Comparison of ENCODE assay signal across 8 mouse cellular contexts in the genomic region with DNA sequence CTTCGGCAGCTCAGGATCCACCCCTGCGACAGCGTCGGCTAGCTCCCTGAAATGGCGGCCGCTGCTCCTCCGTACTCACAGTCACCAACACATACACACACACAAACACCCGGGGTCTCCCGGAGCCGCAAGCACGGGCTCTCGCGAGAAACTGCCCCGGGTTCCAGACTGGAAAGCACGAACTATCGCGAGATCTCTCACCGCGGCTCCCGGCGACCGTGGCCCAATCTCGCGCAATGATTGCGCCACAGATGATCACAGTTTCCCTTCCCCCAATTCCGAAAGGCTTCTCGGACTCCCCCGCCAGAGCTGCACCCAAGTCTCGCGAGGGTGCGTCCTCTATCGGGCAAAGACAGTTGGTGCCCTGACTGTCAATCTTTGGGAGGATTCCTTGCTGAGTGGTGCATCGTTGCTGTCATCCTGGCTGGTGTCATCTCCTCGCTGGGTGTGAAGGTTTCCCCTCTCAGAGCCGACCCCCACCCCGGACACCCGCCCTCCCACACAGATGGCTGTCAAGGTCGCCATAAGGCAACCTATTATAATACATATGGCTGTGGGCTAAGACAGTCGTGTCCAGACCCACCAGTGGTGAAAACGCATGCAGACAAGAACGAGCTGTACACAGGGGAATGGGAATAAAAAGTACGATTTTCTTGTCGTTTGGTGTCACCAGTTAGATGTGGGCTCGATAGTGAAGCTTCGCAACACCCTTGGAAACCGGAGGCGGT. TPM values are rescaled to one million over a fixed set of nuclear protein-coding genes. Genes with fewer than 3 reads are reported as not detected.
DNase-seq lines count a peak whose midpoint lies in the region; ATAC-seq and TF ChIP-seq lines count a peak whose summit lies in the region.

A gene (minus strand): TSS at position 145 of the 728 bp plus-strand sequence.

- DNase-seq in ES-E14 (ENCODE audit: low read depth, low spot score) = peak; percentile 99
- peak; percentile 100 for DNase-seq in cerebellum, adult 11-12 months
- DNase-seq in heart, postnatal 36 days = peak; percentile 100
- DNase-seq in layer of hippocampus, adult 2 months (ENCODE audit: low spot score in 2 of 2) = peak; percentile 100
- DNase-seq in lung, embryonic 14.5 days = peak; percentile 100
- peak; percentile 100 for DNase-seq in thymus, adult 2 months

- H3K4me1 ChIP-seq in ES-E14 (ENCODE audit: control insufficient read depth in 2 of 2, insufficient read depth in 2 of 2, low read length in 2 of 2, poor library complexity in 1 of 2) = peaks cover 0 to 2% of the 10 kb centered on the region in 2 experiments; a peak in 2 of 4 replicates
- peaks cover 25% of the 10 kb centered on the region for H3K4me1 ChIP-seq in forebrain, embryonic 16.5 days (replicated peaks; ENCODE audit: control insufficient read depth, insufficient read depth, low read length)
- H3K4me1 ChIP-seq in lung, embryonic 14.5 days (ENCODE audit: insufficient read depth) = peaks cover 9% of the 10 kb centered on the region; the same call in 1 of the 2 replicates
- peaks cover 2% of the 10 kb centered on the region; the same call in 1 of the 2 replicates for H3K4me1 ChIP-seq in olfactory bulb, adult 2 months (ENCODE audit: control insufficient read depth, insufficient read depth, low read length)
- peaks cover 3% of the 10 kb centered on the region for H3K4me1 ChIP-seq in thymus, adult 2 months (replicated peaks; ENCODE audit: control insufficient read depth, insufficient read depth, low read length)

- peak; percentile 82 for TF ChIP-seq POLR2A in olfactory bulb, adult 2 months (IDR thresholded peaks at IDR 0.05; ENCODE audit: insufficient read depth, low read depth, low read length)
- peak; percentile 94 for TF ChIP-seq POLR2A in thymus, adult 2 months (IDR thresholded peaks at IDR 0.05; ENCODE audit: control insufficient read depth, extremely low read depth, insufficient read depth, low read length, poor library complexity)

- peak within 1 kb of the TSS; percentile 82 for H3K4me2 ChIP-seq in forebrain, embryonic 16.5 days (ENCODE audit: low read length)
- H3K4me2 ChIP-seq in lung, embryonic 14.5 days = peak within 1 kb of the TSS; percentile 96

- H3K27ac ChIP-seq in ES-E14 (ENCODE audit: insufficient read depth, low read depth, low read length, poor library complexity, severe bottlenecking) = peak within 1 kb of the TSS; percentile 96
- H3K27ac ChIP-seq in forebrain, embryonic 16.5 days (ENCODE audit: low read length) = peak within 1 kb of the TSS; percentile 98
- peak within 1 kb of the TSS; percentile 100 for H3K27ac ChIP-seq in layer of hippocampus, adult 2 months
- peak within 1 kb of the TSS; percentile 98 for H3K27ac ChIP-seq in lung, embryonic 14.5 days (ENCODE audit: low read depth)
- peak within 1 kb of the TSS; percentile 100 for H3K27ac ChIP-seq in olfactory bulb, adult 2 months (ENCODE audit: insufficient read depth, low read depth, low read length)
- peak within 1 kb of the TSS; percentile 97 for H3K27ac ChIP-seq in thymus, adult 2 months (ENCODE audit: control insufficient read depth, insufficient read depth, low read length)

- no peaks in the 10 kb centered on the region for H3K9me3 ChIP-seq in ES-E14 (ENCODE audit: control insufficient read depth, insufficient read depth, low read depth, low read length)
- no peaks in the 10 kb centered on the region for H3K9me3 ChIP-seq in forebrain, embryonic 16.5 days (ENCODE audit: control insufficient read depth, low read length)
- no peaks in the 10 kb centered on the region for H3K9me3 ChIP-seq in lung, embryonic 14.5 days (ENCODE audit: low read depth, low read length)

- intact Hi-C loops in heart, postnatal 36 days (cut with DNase I) = loop anchor here (1.0 to 5.0 kb wide), 4 partner anchors 16 to 99 kb away; a partner anchor contains a TSS

- no peaks in the 10 kb centered on the region for H3K27me3 ChIP-seq in forebrain, embryonic 16.5 days (replicated peaks; ENCODE audit: control insufficient read depth, insufficient read depth, low read length)
- no peaks in the 10 kb centered on the region for H3K27me3 ChIP-seq in lung, embryonic 14.5 days (ENCODE audit: insufficient read depth, low read length)
- H3K27me3 ChIP-seq in thymus, adult 2 months (ENCODE audit: control insufficient read depth, insufficient read depth, low read length) = no peaks in the 10 kb centered on the region

- under 1% methylated on average over 47 of the region's 47 CpGs for WGBS in forebrain, embryonic 16.5 days
- under 1% methylated on average over 47 of the region's 47 CpGs for WGBS in lung, embryonic 14.5 days
- WGBS in olfactory bulb, adult 2 months = under 1% methylated on average over 47 of the region's 47 CpGs
- under 1% methylated on average over 47 of the region's 47 CpGs for WGBS in thymus, adult 2 months

- peak within 1 kb of the TSS; percentile 72 to 90 for H3K4me3 ChIP-seq in ES-E14 (ENCODE audit: insufficient read depth in 1 of 2, low read depth in 1 of 2, low read length in 2 of 2, poor library complexity in 1 of 2, severe bottlenecking in 1 of 2)
- H3K4me3 ChIP-seq in forebrain, embryonic 16.5 days (replicated peaks; ENCODE audit: low read length) = peak within 1 kb of the TSS; percentile 73
- peak within 1 kb of the TSS; percentile 90 for H3K4me3 ChIP-seq in layer of hippocampus, adult 2 months
- H3K4me3 ChIP-seq in lung, embryonic 14.5 days (ENCODE audit: low read depth, low read length) = peak within 1 kb of the TSS; percentile 100
- peak within 1 kb of the TSS; percentile 68 for H3K4me3 ChIP-seq in olfactory bulb, adult 2 months (ENCODE audit: insufficient read depth, low read depth, low read length)
- H3K4me3 ChIP-seq in thymus, adult 2 months (ENCODE audit: control insufficient read depth, insufficient read depth, low read length) = peak within 1 kb of the TSS; percentile 92

- TF ChIP-seq CTCF in layer of hippocampus, adult 2 months (conservative IDR thresholded peaks at IDR 0.05) = peak; percentile 79
- peak; percentile 71 for TF ChIP-seq CTCF in lung, embryonic 14.5 days (IDR thresholded peaks at IDR 0.05; ENCODE audit: low read depth)
- no peak for TF ChIP-seq CTCF in olfactory bulb, adult 2 months (IDR thresholded peaks at IDR 0.05; ENCODE audit: insufficient read depth, low read depth, low read length)
- peak; percentile 43; the same call in 1 of the 2 replicates for TF ChIP-seq CTCF in thymus, adult 2 months (IDR thresholded peaks at IDR 0.05; ENCODE audit: borderline replicate concordance, control insufficient read depth, extremely low read depth, insufficient read depth, low read length, poor library complexity)

- H3K36me3 ChIP-seq in ES-E14 (ENCODE audit: control insufficient read depth, insufficient read depth, low read length, poor library complexity, severe bottlenecking) = peaks cover 14% of the 10 kb centered on the region
- peaks cover 8% of the 10 kb centered on the region; the same call in 1 of the 2 replicates for H3K36me3 ChIP-seq in forebrain, embryonic 16.5 days (ENCODE audit: control insufficient read depth, insufficient read depth)
- H3K36me3 ChIP-seq in lung, embryonic 14.5 days (ENCODE audit: insufficient read depth) = peaks cover 34% of the 10 kb centered on the region
- peaks cover 31% of the 10 kb centered on the region for H3K36me3 ChIP-seq in thymus, adult 2 months (ENCODE audit: control insufficient read depth, insufficient read depth, low read length)

- peak within 1 kb of the TSS; percentile 99 for H3K9ac ChIP-seq in ES-E14 (ENCODE audit: insufficient read depth, low read depth, low read length, poor library complexity, severe bottlenecking)
- peak within 1 kb of the TSS; percentile 100 for H3K9ac ChIP-seq in forebrain, embryonic 16.5 days (replicated peaks; ENCODE audit: low read depth, low read length)
- peak within 1 kb of the TSS; percentile 100 for H3K9ac ChIP-seq in lung, embryonic 14.5 days

- in situ Hi-C loops in ES-E14 (cut with MboI; ENCODE audit: low sequenced_read_pairs in 2 of 2, unreplicated experiment in 2 of 2) = no loop called here

- ATAC-seq in forebrain, embryonic 16.5 days = peak; percentile 97
- ATAC-seq in lung, embryonic 14.5 days (ENCODE audit: insufficient read depth) = peak; percentile 98

TF ChIP-seq in ES-E14, 5 proteins besides CTCF, POLR2A, EP300 and RAD21:
- peak; percentile 72 for TF ChIP-seq HCFC1 (IDR thresholded peaks at IDR 0.05; ENCODE audit: borderline replicate concordance, insufficient read depth, low read length)
- TF ChIP-seq MAFK (IDR thresholded peaks at IDR 0.05; ENCODE audit: insufficient read depth, low read depth, low read length) = no peak
- no peak for TF ChIP-seq ZC3H11A (IDR thresholded peaks at IDR 0.05; ENCODE audit: borderline replicate concordance, low read depth, low read length)
- TF ChIP-seq ZNF384 (IDR thresholded peaks at IDR 0.05; ENCODE audit: low read depth, low read length) = no peak
- peak; percentile 99 for TF ChIP-seq CHD2 (IDR thresholded peaks at IDR 0.05; ENCODE audit: low read depth, low read length)
TF ChIP-seq in ES-E14: peak in this region for 2.

RNA-seq across cellular contexts. Expression of the gene that starts here (rescaled TPM):
- 399 and 411 TPM in 2 replicates for total RNA-seq in ES-E14 (2012; rRNA removed)
- polyA plus RNA-seq in forebrain, embryonic 16.5 days (2015; fragmentation: Nextera tagmentation; extraction: Ambion mirVana) = 494 and 529 TPM in 2 replicates
- 100 to 1,000 TPM; 143 to 146 TPM for total RNA-seq in heart, postnatal 36 days (2021)
- total RNA-seq in layer of hippocampus, adult 2 months (2021) = 100 to 1,000 TPM; 346 to 390 TPM
- 563 and 569 TPM in 2 replicates for polyA plus RNA-seq in lung, embryonic 14.5 days (2014; fragmentation: Nextera tagmentation; extraction: Ambion mirVana)
- 643 TPM in 1 of 2 replicates, not detected in the other for polyA plus RNA-seq in olfactory bulb, adult 2 months (2012; ENCODE audit: insufficient read depth, insufficient read length, low replicate concordance, missing spikeins)
- polyA plus RNA-seq in thymus, adult 2 months (2012; rRNA removed) = 145 and 182 TPM in 2 replicates

Comparison
In these comparisons a context has a peak if more than half of its experiments do, and no peak if none do; other contexts are left out.
1. Peak in every context shown above with its lines: DNase-seq, ATAC-seq, H3K4me3 ChIP-seq and H3K27ac ChIP-seq.